Mouse (Mus musculus) testis, adult 2 months (tissue): ENCODE results near the gene Nub1.

Experiments
- CTCF ChIP-seq: fragments of 200-500 bp; IDR thresholded peaks from 2 replicates; pipeline ENCODE4 v1.5.1; 2012; ENCODE audit warnings: low read depth, mild to moderate bottlenecking, inconsistent platforms, low read length, moderate library complexity; ENCODE audit not compliant: control insufficient read depth, insufficient read depth, insufficient replicate concordance
- POLR2A ChIP-seq: fragments of 200-500 bp; IDR thresholded peaks from 2 replicates; pipeline ENCODE4 v1.6.1; 2012; ENCODE audit warnings: low read depth, mild to moderate bottlenecking, inconsistent platforms, low read length, moderate library complexity; ENCODE audit not compliant: control insufficient read depth

GRCm38 (mm10) chr5:24696704-24697103 lies 11.4 kb downstream of the Nub1 start:
- TF ChIP-seq POLR2A (no peak), CTCF (no peak)
